Mouse (Mus musculus): ENCODE results near the gene Mospd3.

Gene Mospd3

DNA sequence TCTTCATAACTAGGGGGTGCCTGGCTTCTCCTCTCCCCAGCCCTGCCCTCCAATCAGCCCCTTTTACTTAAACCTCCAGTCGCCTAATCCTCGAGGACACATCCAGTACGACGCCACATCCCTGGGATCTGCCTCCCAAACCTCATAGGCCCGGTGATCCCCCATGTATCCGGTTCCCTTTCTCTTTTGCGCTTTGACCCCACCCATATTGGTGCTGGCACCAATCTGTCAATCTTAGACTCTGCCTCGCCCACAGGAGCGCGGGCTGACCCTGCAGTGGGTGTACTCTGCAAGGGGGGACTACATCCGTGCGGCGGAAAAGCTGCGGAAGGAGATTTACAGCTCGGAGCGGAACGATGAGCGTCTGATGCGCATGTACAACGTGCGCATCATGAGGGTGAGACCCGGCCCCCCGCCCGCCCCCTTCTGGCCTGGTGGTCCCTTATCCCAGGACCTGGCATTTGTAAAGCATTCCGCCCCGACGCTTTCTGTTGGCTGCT is 17.1 kb downstream of the Mospd3 start:
- DNase-seq (ENCODE audit: inconsistent age in 2 of 2, low spot score in 1 of 2), result peak in 1 of 2 experiments; percentile 46

DNA sequence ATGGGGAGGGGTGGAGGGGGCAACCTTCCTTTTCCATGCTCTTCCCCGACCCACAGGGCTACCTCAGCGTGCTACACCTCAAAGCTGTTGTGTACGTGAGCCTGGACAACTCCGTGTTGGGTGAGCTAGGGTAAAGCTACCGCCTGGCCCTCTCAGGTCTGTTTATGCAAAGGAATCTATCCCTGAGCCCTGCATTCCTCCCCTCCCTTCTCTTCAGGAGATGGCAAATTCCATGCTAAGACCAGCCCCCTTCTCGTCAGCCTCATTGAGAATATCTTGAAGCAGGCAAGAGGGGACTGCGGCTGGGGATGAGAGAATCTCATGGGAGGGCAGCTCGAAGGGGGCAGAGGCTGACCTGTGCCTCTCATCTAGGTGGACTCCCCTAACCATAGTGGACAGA is 18.2 kb downstream of the Mospd3 start:
- DNase-seq (ENCODE audit: inconsistent age in 2 of 2, low spot score in 1 of 2), result no peak

DNA sequence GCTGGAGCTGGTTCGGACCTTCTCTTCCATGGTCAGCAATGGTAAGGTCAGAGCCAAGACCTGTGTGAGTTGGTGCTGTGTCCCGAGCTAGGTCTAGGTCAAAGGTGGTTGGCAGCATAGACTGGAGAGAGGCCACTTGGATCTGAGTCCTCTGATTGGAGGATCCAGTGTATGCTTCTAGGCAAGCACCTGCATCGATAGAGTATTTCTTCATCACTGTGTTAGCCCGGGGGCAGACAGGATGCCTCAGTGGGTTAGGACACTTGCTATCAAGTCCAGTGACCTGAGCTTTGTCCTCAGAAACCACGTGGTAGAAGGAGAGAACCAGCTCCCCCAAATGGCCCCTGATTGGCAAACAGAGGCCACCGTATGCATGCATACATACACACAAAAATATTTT is 20.6 kb downstream of the Mospd3 start:
- no peak for DNase-seq (ENCODE audit: inconsistent age in 2 of 2, low spot score in 1 of 2)

DNA sequence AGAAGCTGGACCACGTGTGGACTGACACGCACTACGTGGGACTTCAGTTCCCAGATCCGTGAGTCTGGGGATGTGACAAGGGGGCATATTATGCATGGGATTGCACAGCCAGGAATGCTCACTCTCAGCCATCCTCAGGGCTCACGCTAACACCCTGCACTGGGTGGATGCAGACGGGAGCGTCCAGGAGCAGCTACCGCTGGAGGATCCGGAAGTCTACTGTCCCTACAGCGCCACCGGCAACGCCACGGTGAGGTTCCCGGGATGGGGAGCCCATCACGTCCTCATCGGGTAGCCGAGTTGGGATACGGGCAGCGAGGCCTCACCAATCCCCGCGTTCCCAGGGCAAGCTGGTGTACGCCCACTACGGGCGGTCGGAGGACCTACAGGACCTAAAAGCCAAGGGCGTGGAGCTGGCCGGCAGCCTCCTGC is 26.4 kb downstream of the Mospd3 start:
- peak; percentile 70 to 83 for DNase-seq (ENCODE audit: inconsistent age in 2 of 2, low spot score in 1 of 2)

DNA sequence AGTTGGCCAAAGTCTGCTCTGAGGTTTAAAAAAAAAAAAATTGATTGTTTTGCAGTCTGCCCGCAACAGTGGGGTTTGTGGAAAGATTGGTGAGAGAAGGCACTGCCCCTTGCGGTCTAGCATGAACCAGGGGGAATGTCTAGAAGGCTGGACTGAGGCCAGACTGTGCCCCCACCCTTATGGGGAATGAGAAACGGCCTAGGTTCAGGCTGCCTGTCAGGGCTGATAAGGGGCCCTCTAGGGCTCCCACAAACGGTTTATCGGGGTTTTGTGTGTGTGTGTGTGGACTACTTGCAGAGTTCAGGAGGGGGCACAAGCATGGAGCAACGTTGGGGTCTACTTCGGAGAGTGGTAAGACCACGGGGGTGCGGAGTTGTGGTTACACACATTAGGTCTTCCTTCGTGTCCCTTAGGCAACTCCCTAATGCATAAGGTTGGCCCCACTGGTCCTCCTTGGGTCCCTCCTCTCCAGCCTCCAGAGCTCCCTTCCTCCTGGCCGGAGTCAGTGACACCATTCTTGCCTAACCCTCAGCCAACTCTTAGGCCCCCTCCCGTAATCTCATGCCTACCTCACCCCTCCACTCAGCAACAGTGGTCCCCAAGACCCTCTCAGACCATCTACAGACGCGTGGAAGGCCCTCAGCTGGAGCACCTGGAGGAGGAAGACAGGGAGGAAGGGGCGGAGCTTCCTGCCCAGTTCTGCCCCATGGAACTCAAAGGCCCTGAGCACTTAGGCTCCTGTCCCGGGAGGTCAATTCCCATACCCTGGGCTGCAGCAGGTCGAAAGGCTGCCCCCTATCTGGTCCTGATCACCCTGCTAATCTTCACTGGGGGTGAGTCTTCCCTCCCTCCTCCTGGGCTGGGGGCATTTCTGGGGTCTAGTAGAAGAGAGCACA is 29.9 kb downstream of the Mospd3 start:
- no peak for DNase-seq (ENCODE audit: inconsistent age in 2 of 2, low spot score in 1 of 2)

DNA sequence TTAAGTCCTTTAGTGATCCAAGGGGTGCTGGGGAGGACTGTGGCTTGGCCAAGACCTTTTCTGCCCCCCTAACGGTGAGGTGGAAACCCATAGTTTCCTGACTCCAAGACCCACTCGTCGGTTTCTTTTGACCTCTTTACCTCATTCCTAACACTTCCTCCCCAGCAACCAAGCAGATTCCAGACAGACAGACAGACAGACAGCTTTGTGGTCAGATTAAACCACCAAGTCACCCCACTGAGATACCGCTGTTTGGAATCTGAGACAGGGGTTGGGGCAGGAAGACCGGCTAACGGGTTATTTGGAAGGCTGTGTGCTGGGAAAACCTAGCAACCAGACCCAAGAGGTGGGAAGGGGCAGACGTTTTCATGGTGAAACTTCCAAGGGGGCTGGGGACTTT is 30.7 kb downstream of the Mospd3 start:
- DNase-seq (ENCODE audit: inconsistent age in 2 of 2, low spot score in 1 of 2), result no peak

DNA sequence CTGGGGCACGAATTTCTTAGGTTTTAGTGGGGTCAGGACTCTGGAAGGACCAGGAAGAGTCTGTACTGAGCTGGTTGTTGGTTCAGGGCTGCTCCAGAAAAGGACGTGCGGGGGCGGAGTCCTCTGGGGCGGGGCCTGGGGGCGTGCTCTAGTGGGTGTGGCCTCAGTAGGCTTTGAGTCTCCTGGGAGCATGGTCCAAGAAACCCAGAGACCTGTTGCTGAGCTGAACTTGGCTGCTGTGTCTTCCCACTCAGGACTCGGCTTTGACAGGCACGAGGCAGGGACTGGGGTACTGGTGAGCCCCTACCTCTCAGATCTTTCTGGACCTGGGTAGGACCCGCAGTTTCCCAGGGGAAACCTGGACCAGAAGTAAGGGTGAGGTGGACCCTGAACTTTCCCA is 31.2 kb downstream of the Mospd3 start, which contains the start of gene Tfr2:
Tfr2 (plus strand) TSS at position 176 of the 400 bp plus-strand sequence.
- DNase-seq (ENCODE audit: inconsistent age in 2 of 2, low spot score in 1 of 2), result peak; percentile 60 to 79

DNA sequence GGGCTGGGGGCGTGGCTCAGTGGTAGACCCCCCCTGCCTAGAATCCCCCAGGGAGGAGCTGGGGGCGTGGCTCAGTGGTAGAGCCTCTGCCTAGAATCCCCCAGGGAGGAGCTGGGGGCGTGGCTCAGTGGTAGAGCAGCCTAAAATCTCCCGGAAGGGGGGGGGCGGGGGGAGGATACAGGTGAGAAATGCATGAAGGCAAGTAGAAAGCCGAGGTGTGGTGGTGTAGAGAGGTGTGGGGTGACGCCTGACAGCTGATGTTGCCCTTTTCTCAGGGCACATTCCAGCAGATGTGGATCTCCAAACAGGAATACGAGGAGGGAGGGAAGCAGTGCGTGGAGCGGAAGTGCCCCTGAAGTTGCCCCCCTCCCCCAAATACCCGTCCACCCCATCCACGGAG is 31.8 kb downstream of the Mospd3 start:
- no peak for DNase-seq (ENCODE audit: inconsistent age in 2 of 2, low spot score in 1 of 2)

DNA sequence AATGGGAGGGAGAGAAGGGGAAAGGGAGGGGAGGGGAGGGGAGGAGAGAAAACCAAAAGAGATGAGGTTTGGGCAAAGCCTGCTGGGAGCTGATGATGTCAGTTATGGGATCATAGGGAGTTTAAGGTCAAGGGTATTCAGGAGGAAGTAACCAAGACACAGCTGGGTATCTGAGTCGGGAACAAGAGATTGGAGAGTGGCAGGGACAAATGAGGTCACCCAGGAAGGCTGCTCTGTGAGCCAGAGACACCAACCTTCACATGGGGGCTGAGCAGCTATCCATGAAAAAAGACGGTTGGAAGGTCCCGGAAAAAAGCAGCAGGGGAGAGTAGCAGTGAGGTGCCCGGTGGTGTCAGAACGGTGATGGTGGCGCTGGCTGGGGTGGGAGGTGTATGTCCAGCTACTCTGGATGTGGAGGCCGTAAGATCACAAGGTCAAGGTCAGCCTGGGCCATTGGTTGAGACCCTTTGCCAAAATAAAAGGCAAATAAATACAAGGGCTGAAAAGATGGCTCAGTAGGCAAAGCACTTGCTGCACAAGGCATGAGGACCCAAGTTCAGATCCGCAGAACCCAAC is 32.5 kb downstream of the Mospd3 start:
- peak; percentile 64 to 77 for DNase-seq (ENCODE audit: inconsistent age in 2 of 2, low spot score in 1 of 2)

DNA sequence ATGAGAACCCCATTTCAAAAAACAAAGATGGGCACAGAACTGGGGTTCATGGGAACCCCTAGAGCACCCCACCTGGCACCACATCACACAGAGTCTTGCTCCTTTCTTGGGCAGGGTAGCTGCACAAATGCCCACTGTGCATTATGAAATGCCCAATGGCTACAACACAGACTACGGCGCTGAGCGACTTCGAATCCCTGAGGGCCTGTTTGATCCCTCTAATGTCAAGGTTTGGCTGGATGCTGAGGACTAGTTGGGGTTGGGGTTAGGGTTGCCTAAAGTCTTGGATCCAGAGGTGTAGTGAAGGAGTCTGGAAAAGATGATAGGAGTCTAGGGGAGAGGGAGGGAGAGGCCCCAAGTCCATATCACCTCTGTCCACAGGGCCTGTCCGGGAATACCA is 34.4 kb downstream of the Mospd3 start:
- DNase-seq (ENCODE audit: inconsistent age in 2 of 2, low spot score in 1 of 2), result no peak

DNA sequence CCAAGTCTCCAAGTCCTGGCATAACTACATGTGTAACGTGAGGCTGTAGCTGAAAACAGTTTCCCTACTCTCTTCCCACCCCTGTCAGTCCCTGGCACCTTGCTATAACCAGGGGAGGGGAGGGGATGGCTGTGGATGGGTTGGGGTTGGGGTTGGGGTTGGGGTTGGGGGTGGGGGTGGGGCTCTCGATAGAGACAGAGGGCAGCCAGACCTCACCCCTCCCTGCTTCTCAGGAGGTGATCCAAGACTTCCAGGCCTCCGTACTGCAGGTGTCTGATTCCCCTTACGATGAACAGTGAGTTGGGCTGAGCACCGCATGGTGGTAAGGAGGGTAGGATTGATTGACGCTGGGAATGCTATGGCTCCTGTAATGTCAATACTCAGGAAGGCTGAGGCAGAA is 35.1 kb downstream of the Mospd3 start:
- no peak for DNase-seq (ENCODE audit: inconsistent age in 2 of 2, low spot score in 1 of 2)

DNA sequence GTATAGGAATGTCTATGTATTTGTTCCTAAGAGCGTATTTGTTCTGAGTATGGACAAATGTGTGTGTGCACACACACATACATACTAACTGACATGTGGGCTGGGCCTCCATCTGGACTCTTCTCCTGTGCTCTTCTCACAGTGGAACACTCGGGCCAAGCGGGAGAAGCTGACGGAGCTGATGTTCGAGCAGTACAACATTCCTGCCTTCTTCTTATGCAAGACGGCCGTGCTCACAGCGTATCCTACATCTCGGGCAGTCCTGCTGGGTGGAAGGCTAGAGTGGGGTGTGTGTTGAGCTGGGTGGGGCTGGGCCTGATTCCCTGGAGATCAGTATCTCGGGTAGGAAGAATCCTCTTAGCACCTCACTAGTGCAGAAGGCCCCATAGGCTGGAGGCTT is 37.9 kb downstream of the Mospd3 start:
- no peak for DNase-seq (ENCODE audit: inconsistent age in 2 of 2, low spot score in 1 of 2)

DNA sequence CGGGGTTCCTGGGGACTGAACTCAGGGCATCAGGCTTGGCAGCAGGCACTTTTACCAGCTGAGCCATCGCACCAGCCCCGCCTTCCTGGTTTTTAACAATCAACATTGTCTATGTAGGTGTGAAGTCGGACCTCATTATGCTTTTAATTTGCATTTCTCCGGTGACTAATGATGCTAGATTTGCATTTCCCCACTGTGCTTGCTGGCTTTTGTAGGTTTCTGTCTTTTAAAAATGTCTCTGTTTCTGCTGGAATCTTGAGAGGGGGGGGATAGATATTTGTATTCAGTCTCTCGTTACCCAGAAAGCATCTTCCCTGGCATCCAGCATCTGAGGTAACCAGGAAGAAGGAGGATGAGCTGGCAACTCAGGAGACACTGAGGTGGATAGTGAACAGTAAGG is 39.3 kb downstream of the Mospd3 start:
- no peak for DNase-seq (ENCODE audit: inconsistent age in 2 of 2, low spot score in 1 of 2)

DNA sequence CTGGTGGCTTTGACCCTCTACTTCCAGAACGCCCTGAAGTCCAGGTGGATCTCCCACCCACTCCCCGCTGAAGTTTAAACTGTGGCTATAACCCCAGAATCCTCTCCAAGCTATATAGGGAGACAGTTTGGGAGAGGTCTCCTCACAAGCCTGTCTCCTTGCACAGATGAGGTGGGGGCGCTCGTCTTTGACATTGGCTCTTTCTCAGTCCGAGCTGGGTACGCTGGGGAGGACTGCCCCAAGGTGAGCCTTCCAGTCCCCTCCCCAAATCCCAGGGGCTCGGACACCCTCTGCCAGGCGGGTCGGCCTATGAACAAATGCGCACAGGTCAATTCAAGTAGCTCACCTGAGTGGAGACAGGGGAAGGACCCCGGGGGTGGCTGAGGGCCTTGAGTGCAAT is 47.0 kb downstream of the Mospd3 start:
- no peak for DNase-seq (ENCODE audit: inconsistent age in 2 of 2, low spot score in 1 of 2)

DNA sequence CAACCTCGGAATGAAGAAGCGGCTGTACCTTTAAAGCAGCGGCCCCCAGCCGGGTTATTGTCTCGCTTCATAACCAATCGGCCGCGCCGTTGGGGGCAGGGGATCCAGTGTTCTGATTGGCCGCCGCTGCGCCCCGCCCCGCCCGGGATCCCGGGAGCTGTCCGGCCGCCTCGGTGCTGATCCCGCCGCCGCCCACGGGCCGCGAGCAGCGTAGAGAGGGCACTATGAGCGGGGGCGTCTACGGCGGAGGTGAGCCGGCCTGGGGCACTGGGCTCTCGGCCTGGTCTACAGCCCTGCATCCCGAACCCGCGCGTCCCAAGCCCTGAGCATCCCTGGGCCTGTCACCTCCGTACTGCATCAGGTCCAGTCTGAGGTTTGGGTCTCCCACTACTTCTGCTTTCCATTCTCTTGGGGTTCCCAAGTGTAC is 47.4 kb downstream of the Mospd3 start, which contains the start of gene Actl6b:
Actl6b (plus strand) TSS at position 107 of the 427 bp plus-strand sequence.
- peak; percentile 74 to 87 for DNase-seq (ENCODE audit: inconsistent age in 2 of 2, low spot score in 1 of 2)

DNA sequence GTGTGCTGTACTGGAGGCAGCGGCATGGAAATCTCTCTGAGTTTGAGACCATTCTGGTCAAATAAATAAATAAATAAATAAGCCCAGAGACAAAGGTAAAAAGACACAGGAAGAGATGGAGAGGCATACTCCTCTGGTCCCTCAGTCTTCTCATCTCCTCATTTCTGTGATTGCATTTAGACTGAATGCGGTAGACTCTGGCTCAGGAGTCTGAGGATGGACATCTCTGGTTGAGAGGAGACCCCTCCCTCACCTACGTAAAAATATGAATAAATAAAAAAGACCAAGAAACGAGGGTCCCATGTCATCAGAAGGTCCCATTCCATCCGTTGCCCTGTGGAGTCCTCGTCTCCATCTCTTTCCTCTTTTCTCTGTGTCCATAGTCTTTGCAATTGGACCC is 47.9 kb downstream of the Mospd3 start:
- DNase-seq (ENCODE audit: inconsistent age in 2 of 2, low spot score in 1 of 2), result no peak

DNA sequence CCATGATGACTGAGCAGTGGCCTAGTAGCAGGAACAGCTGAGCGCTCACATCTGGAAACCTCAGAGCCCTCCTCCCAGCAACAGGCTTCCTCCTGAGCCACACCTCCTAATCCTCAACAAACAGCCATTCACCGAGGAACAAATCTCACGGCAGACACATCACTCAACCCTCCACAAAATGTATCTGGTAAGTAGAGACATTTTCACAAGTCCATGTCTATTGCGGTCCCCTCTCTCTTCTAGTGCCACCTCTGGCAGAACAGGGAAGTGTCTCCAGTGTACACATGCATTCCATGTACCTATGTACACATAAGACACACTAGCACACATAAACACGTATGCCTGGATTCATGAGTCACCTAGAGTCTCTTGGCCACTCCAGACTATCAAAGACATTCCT is 49.7 kb downstream of the Mospd3 start:
- DNase-seq (ENCODE audit: inconsistent age in 2 of 2, low spot score in 1 of 2), result no peak

DNA sequence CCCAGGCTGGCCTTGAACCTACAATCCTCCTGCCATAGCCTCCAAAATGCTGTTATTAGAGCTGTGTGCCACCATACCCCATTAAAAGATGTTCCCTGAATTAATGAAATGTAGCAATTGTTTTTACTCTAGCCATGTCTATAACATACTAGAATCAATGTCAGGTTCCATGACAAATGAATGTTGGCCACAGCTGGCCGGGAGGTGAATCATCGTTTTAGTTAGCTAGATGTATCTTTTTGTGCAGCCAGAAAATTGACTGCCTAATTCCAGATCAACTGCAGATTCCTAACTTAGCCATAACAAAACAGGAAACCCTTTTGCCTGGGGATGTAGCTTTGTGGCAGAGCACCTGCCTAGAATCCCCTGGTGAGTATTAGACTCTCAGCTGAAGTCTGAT is 51.0 kb downstream of the Mospd3 start:
- DNase-seq (ENCODE audit: inconsistent age in 2 of 2, low spot score in 1 of 2), result peak in 1 of 2 experiments; percentile 72

All from adrenal gland, adult (tissue).